Mouse (Mus musculus) liver, adult 2 months (tissue): ENCODE results near the gene Relt. TPM values are rescaled to one million over a fixed set of nuclear protein-coding genes. Genes with fewer than 3 reads are reported as not detected.

ENCODE experiments used
- DNase-seq: peaks from one replicate; pipeline ENCODE4 v3.0.0-alpha.2; 2011; ENCODE audit warnings: low read depth, low spot score; ENCODE audit errors: extremely low read depth
- H3K27ac ChIP-seq: fragments of 200-500 bp; replicated peaks from 2 replicates; pipeline ENCODE4 v1.5.1; 2012; ENCODE audit warnings: low read depth, mild to moderate bottlenecking, control low read depth, inconsistent platforms, low read length; ENCODE audit not compliant: insufficient read depth
- H3K27me3 ChIP-seq: fragments of 200-500 bp; 2 replicates; pipeline ENCODE4 v1.6.1; 2012; ENCODE audit warnings: mild to moderate bottlenecking, moderate library complexity, low read length, inconsistent platforms; ENCODE audit not compliant: control insufficient read depth, insufficient read depth
- H3K36me3 ChIP-seq: fragments of 200-500 bp; 2 replicates; pipeline ENCODE4 v1.6.1; 2012; ENCODE audit warnings: low read length, inconsistent platforms; ENCODE audit not compliant: control insufficient read depth, insufficient read depth
- H3K4me1 ChIP-seq: fragments of 200-500 bp; 2 replicates; pipeline ENCODE4 v1.6.1; 2011; ENCODE audit warnings: low read length; ENCODE audit not compliant: control insufficient read depth, insufficient read depth
- H3K4me3 ChIP-seq: fragments of 200-500 bp; 2 replicates; pipeline ENCODE4 v1.5.1; 2011; ENCODE audit warnings: low read depth, mild to moderate bottlenecking, control low read depth, low read length, moderate library complexity; ENCODE audit not compliant: insufficient read depth
- H3K79me2 ChIP-seq: fragments of 200-500 bp; 2 replicates; pipeline ENCODE4 v1.6.1; 2012; ENCODE audit warnings: inconsistent platforms, mild to moderate bottlenecking, low read length, moderate library complexity; ENCODE audit not compliant: control insufficient read depth, insufficient read depth
- H3K9ac ChIP-seq: fragments of 200-500 bp; 2 replicates; pipeline ENCODE4 v1.6.1; 2012; ENCODE audit warnings: low read depth, mild to moderate bottlenecking, control low read depth, inconsistent platforms, low read length
- CTCF ChIP-seq: fragments of 200-500 bp; IDR thresholded peaks from 2 replicates; pipeline ENCODE4 v1.5.1; 2011; ENCODE audit warnings: low read depth, low read length, control low read depth
- POLR2A ChIP-seq: fragments of 200-500 bp; IDR thresholded peaks from 2 replicates; pipeline ENCODE4 v1.6.1; 2011; ENCODE audit warnings: low read length, control low read depth; ENCODE audit not compliant: insufficient read depth; ENCODE audit errors: extremely low read depth
- WGBS: fragments of 180-500 bp; shearing (Covaris S2); methylation state at CpG from one replicate; pipeline ENCODE4 v1.1.7; 2018; 5-methylcytosine and 5-hydroxymethylcytosine counted together
- polyA plus RNA-seq: library from polyadenylated mRNA; depleted of rRNA; stranded (reverse); fragments of >200 nt; gene quantifications from 2 replicates; pipeline ENCODE4 v1.2.3, GENCODE M21; 2012
- total RNA-seq: library from RNA; depleted of rRNA; stranded (reverse); fragments of >200 nt; gene quantifications from 2 replicates; pipeline ENCODE4 v1.2.3, GENCODE M21; 2014

The Relt gene
- total and polyA plus RNA-seq, 2 experiments: 0.37 to 1.0 TPM

DNA sequence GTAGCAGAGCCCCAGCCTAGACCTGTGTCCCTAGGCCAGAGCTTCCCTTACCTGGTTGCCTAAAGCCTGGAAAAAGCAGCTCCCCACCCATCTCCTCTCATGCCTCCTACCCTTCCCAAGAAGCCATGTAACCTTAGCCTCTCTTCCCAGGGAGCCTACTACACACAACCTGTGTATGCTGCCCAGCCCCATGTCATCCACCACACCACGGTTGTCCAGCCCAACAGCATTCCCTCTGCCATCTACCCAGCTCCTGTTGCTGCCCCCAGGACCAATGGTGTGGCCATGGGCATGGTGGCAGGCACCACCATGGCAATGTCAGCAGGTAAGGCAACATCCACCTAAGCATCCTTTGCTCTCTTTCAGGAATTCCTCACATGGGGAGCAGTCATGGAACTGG is 29.4 kb downstream of the Relt start:
- H3K36me3 ChIP-seq: peaks cover 10% of the 10 kb centered on the region
- no peak overlapping the region for H3K27ac ChIP-seq
- H3K4me3 ChIP-seq: no peak overlapping the region
- H3K4me1 ChIP-seq: no peaks in the 10 kb centered on the region
- WGBS: 100% methylated on average over 1 of the region's 1 CpGs
- H3K27me3 ChIP-seq: no peaks in the 10 kb centered on the region
- DNase-seq: no peak
- no peaks in the 10 kb centered on the region for H3K79me2 ChIP-seq
- TF ChIP-seq CTCF (no peak), POLR2A (no peak)
- no peak overlapping the region for H3K9ac ChIP-seq

GRCm38 (mm10) chr7:100828549-100828948 is 34.7 kb downstream of the Relt start:
- no peak for DNase-seq
- 90% methylated on average over 2 of the region's 2 CpGs for WGBS
- Histone ChIP-seq H3K4me3 (no peak overlapping the region), H3K4me1 (no peaks in the 10 kb centered on the region), H3K27me3 (no peaks in the 10 kb centered on the region), H3K36me3 (peaks cover 5% of the 10 kb centered on the region; the same call in 1 of the 2 replicates), H3K79me2 (no peaks in the 10 kb centered on the region), H3K9ac (no peak overlapping the region), H3K27ac (no peak overlapping the region)
- TF ChIP-seq CTCF: no peak

- Histone ChIP-seq H3K4me3 (no peak overlapping the region), H3K27ac (no peak overlapping the region), H3K4me1 (no peaks in the 10 kb centered on the region), H3K9ac (no peak overlapping the region), H3K27me3 (no peaks in the 10 kb centered on the region), H3K36me3 (peaks cover 5% of the 10 kb centered on the region; the same call in 1 of the 2 replicates), H3K79me2 (no peaks in the 10 kb centered on the region)
- TF ChIP-seq POLR2A (no peak), CTCF (no peak)
- 95% methylated on average over 3 of the region's 3 CpGs for WGBS
- DNase-seq: no peak
Observed at GRCm38 (mm10) chr7:100824661-100825060, 38.6 kb downstream of the Relt start.

DNA sequence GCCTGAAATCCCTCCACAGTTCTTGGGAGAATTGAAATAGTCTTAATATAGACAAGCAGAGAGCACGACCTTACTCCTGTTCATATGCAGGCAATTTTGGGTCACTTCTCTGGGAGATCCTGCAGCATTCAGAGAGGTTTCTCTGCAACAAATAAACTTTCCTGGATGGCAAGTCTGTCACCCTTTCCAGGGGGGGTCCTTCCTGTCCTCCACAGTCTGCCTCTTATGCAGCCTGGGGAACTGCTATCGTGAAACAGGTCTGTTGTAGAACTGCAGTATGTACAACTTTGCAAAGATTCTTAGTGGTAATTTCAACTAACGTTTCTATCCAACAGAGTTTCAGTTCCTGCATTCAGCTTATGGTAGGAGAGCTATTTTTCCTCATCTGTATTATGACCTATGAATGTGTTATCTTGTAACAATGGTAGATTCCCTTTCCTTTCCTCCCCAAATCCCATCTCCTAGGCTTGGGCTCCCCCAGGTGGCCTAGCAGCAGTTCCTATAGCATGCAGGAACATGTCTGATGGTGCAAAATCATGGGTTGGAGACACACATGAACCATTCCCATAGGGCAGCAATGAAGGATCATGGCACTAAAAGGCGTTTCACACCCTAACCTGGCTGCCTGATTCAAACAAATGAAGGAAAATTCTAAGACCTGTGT is 44.7 kb downstream of the Relt start:
- no peaks in the 10 kb centered on the region for H3K4me1 ChIP-seq
- no peaks in the 10 kb centered on the region for H3K79me2 ChIP-seq
- H3K27me3 ChIP-seq: no peaks in the 10 kb centered on the region
- H3K36me3 ChIP-seq: no peaks in the 10 kb centered on the region; the same call in 1 of the 2 replicates
- H3K4me3 ChIP-seq: no peak overlapping the region
- H3K27ac ChIP-seq: no peak overlapping the region
- DNase-seq: no peak
- TF ChIP-seq POLR2A: no peak
- TF ChIP-seq CTCF: peak; percentile 43; the same call in 1 of the 2 replicates
- WGBS: 86% methylated on average over 4 of the region's 4 CpGs
- no peak overlapping the region for H3K9ac ChIP-seq

DNA sequence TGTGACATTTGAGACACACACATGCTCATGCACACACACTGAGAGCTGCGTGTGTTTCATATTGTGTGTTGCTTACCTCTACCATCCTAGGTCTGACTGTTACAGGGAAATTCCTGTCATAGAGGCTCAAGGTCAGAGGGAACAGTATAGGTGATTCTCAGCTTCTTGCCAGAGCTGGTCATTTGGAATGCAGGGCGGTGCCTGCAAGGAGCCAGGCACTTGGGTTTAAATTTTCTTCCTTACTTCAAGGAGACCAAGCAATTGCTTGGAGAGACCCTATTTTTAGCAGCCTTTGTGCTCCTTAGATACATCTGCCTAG is 45.8 kb downstream of the Relt start:
- no peak for DNase-seq
- H3K4me3 ChIP-seq: no peak overlapping the region
- 79% methylated on average over 2 of the region's 2 CpGs for WGBS
- no peaks in the 10 kb centered on the region for H3K27me3 ChIP-seq
- TF ChIP-seq CTCF: no peak
- TF ChIP-seq POLR2A: no peak
- H3K36me3 ChIP-seq: no peaks in the 10 kb centered on the region; the same call in 1 of the 2 replicates
- H3K4me1 ChIP-seq: no peaks in the 10 kb centered on the region
- no peak overlapping the region for H3K9ac ChIP-seq
- H3K79me2 ChIP-seq: no peaks in the 10 kb centered on the region
- H3K27ac ChIP-seq: no peak overlapping the region

DNA sequence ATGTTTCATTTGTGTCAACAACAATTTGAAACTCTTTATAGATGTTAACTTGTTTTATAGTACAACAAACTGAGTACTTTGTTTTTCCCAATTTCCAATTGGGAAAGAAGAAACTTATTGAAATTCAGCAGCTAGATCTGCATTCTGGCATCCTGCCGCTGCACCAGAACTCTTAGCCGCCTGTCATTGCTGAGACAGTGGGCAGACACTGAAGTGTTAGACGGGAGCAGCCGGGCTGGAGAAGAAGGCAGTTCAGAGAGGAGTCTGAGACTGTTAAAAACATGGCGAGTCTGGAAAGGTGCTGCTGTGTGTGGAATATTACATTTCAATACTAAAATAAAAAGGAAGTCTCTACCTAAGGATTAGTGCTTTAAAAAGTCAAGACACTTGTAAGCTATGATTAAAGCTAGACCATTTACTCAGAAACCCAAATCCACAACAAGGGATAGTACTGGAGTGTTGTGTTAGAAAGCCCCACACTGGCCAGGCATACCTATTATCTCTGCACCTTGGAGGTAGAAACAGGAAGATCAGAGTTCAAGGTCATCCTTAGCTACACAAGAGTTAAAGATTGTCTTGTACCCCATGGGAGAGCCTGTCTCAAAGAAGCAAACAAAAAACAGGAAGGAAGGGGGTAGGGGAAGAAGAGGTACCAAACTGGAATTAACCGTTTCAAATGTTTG is 46.3 kb downstream of the Relt start:
- WGBS: 89% methylated on average over 6 of the region's 6 CpGs
- Histone ChIP-seq H3K27me3 (no peaks in the 10 kb centered on the region), H3K79me2 (no peaks in the 10 kb centered on the region), H3K36me3 (no peaks in the 10 kb centered on the region; the same call in 1 of the 2 replicates), H3K4me3 (no peak overlapping the region), H3K4me1 (no peaks in the 10 kb centered on the region), H3K9ac (no peak overlapping the region), H3K27ac (no peak overlapping the region)
- TF ChIP-seq CTCF: no peak
- no peak for TF ChIP-seq POLR2A
- DNase-seq: no peak
